Mouse (Mus musculus): ENCODE data around the gene Mrrf.

Mrrf gene

GRCm38 (mm10) chr2:36136300-36136941 is at the start of gene Mrrf, which contains the start of gene Rbm18:
Mrrf (plus strand) TSS chr2:36136389.
Rbm18 (minus strand) TSS chr2:36136773.
- peak; percentile 88 to 96 for DNase-seq (ENCODE audit: low spot score in 2 of 2)

GRCm38 (mm10) chr2:36089190-36089589 is 47.0 kb upstream of the Mrrf start:
- DNase-seq (ENCODE audit: low spot score in 2 of 2), result no peak

- DNase-seq (ENCODE audit: low spot score in 2 of 2), result peak; percentile 68 to 81
Measured at GRCm38 (mm10) chr2:36090853-36091741, 45.1 kb upstream of the Mrrf start.

- DNase-seq (ENCODE audit: low spot score in 2 of 2), result no peak
Measured at GRCm38 (mm10) chr2:36092748-36093147, 43.4 kb upstream of the Mrrf start.

GRCm38 (mm10) chr2:36093301-36093700 is 42.9 kb upstream of the Mrrf start:
- DNase-seq (ENCODE audit: low spot score in 2 of 2), result no peak

GRCm38 (mm10) chr2:36093914-36094475 is 42.2 kb upstream of the Mrrf start:
- no peak for DNase-seq (ENCODE audit: low spot score in 2 of 2)

GRCm38 (mm10) chr2:36097129-36097815 is 38.9 kb upstream of the Mrrf start:
- DNase-seq (ENCODE audit: low spot score in 2 of 2), result no peak

GRCm38 (mm10) chr2:36098021-36098420 is 38.2 kb upstream of the Mrrf start:
- DNase-seq (ENCODE audit: low spot score in 2 of 2), result no peak

- no peak for DNase-seq (ENCODE audit: low spot score in 2 of 2)
Measured at GRCm38 (mm10) chr2:36099739-36100138, 36.5 kb upstream of the Mrrf start.

GRCm38 (mm10) chr2:36101866-36102558 is 34.2 kb upstream of the Mrrf start:
- no peak for DNase-seq (ENCODE audit: low spot score in 2 of 2)

GRCm38 (mm10) chr2:36102559-36102946 is 33.6 kb upstream of the Mrrf start:
- no peak for DNase-seq (ENCODE audit: low spot score in 2 of 2)

GRCm38 (mm10) chr2:36103069-36103554 is 33.1 kb upstream of the Mrrf start:
- DNase-seq (ENCODE audit: low spot score in 2 of 2), result no peak

- no peak for DNase-seq (ENCODE audit: low spot score in 2 of 2)
Measured at GRCm38 (mm10) chr2:36103555-36104367, 32.4 kb upstream of the Mrrf start.

GRCm38 (mm10) chr2:36104436-36104955 is 31.7 kb upstream of the Mrrf start:
- DNase-seq (ENCODE audit: low spot score in 2 of 2), result no peak

- DNase-seq (ENCODE audit: low spot score in 2 of 2), result no peak
Measured at GRCm38 (mm10) chr2:36104956-36105741, 31.0 kb upstream of the Mrrf start, which contains the start of gene Lhx6. Lhx6 (minus strand) TSS chr2:36105408.

GRCm38 (mm10) chr2:36108615-36109014 is 27.6 kb upstream of the Mrrf start:
- DNase-seq (ENCODE audit: low spot score in 2 of 2), result no peak

- DNase-seq (ENCODE audit: low spot score in 2 of 2), result no peak
Measured at GRCm38 (mm10) chr2:36112632-36113031, 23.6 kb upstream of the Mrrf start.

GRCm38 (mm10) chr2:36126795-36127429 is 9.3 kb upstream of the Mrrf start:
- DNase-seq (ENCODE audit: low spot score in 2 of 2), result no peak

GRCm38 (mm10) chr2:36127973-36128372 is 8.2 kb upstream of the Mrrf start:
- no peak for DNase-seq (ENCODE audit: low spot score in 2 of 2)

Measured in spleen, postnatal 4 days (tissue).